Mouse (Mus musculus) T-helper 1 cell (primary cell): ENCODE results near the gene Mavs.
"Not testable (repeated sequence)": the region's sequence is repeated elsewhere in the genome, so short reads cannot be mapped to it uniquely, and the experiment has no call there.

ENCODE experiments used
- in situ Hi-C: fragments of 300-600 bp; cut with MboI, MseI; formaldehyde crosslinking; loops from one replicate; pipeline ENCODE4 v1.15.1; 2025; ENCODE audit warnings: high pct_unique_total_duplicates

The Mavs gene

GRCm38 (mm10) chr2:131211026-131211615 lies 22.7 kb upstream of the Mavs start:
- in situ Hi-C loops: no loop called here

DNA sequence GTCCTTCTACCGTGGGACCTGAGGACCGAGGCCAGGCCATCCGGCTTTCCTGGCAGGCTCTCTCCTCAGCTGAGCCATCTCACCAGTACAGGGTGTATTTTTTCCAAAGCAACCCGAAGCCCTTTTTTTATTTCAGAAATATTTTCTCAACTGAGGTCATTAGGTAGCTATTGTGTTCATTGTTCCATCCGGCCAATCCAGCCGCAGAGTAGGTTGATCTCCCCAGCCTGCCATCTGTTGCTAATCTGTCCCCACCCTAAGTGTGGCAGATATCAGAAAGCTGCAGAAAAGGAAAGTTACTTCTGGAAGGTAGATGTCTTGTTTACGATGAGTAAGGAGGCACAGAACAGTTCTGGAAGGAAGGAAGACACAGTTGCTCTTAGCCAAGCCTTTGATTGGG lies 20.1 kb upstream of the Mavs start:
- in situ Hi-C loops: no loop called here

DNA sequence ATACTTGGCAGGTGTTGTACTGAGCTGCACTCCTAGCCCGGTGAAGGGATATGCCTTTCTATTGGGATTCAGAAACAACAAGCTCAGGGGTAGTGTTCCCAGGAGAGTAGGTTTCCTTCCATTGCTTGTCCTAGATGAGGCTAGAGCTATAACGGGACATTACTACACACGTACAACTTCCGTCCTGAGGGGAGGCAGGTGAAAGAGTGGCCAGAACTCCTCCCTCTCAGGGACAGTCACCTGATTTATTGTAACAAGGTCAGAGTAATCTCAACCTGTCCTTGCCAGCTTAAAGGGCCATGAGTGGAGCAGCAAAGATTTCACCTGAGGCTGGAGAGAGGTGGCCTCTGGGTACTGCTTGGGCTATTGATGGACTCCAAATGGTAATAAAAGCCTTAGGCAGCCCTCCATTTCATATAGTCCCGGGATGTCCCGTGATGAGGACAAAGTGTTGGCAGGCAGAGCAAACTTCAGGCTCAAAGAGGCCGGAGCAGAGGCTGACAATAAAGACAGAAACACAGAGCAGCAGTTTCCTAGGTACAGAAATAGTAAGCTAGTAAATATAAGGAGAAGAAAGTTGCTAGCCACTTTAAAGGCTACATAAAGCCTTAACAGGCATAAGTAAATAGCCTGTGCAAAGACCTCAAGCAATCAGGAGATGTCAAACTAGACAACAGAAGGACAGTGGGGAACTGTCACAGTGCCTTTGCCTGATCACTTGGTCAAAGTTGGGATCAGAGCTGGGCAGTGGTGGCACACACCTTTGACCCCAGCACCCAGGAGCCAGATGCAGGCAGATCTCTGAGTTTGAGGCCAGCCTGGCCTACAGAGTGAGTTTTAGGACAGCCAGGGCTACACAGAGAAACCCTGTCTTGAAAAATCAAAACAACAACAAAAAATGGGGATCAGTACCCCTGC lies 17.7 kb upstream of the Mavs start:
- in situ Hi-C loops: no loop called here

DNA sequence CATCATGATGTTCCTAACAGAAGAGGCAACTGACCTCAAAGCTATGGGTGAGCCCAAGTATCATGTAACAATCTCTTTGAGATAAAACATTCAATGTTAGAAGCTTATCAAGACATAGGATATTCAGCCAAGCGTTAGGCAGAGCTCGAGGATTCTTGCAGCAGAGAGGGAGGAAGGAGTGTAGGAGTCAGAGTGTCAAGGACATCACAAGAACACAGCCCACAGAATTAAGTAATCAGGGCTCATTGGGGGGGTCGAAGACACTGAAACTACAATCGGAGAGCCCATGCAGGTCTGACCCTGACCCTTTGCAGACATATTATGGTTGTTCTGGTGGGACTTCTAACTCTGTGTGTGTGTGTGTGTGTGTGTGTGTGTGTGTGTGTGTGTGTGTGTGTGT lies 13.8 kb upstream of the Mavs start:
- in situ Hi-C loops: no loop called here

DNA sequence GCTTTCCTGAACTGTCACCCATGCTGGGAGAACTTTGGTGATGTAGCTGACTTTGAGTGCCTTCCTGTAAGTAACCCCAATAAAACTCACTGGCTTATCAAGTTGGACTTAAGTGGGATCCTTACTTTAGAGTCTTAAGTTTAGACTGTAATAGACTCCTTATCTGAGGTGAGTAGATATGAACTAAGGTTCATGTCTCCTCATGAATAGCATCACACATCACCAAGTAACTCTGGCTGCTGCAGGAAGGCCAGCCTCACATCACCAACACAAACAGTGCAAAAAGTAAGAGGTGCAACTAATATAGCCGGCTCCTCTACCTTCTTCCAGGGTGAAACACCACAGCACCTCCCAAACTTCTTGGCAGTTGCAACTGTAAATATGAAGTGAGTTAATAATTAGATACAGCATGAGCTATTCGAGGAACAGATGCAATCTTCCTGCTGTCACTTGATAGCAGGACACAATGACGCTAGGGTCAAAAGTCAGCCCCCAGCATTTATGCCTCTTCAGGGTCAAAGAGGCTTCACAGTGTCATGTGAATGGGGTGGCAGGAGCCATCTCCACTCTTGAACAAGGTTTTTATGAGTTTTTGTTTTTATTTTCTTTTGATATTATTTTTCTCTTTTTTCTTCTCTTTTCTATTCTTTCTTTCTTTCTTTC lies 11.9 kb upstream of the Mavs start:
- in situ Hi-C loops: no loop called here

DNA sequence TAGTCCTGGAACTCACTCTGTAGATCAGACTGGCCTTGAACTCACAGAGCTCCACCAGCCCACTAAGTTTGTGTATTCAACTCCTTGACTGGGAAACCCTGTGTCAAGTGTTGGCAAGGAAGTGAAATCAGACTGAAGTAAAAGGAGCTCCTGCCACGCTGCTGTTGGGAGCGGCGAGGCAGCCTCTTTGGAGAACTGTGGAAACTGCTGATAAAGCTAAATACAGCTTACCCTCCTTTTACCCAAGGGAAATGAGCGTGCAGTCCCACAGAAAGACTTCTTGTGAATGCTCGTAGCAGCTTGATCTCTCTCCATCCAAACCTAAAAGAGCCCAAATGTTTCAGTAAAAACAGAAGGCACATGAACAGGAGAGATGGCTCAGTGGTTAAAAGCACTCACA lies 11.3 kb upstream of the Mavs start:
- in situ Hi-C loops: no loop called here

DNA sequence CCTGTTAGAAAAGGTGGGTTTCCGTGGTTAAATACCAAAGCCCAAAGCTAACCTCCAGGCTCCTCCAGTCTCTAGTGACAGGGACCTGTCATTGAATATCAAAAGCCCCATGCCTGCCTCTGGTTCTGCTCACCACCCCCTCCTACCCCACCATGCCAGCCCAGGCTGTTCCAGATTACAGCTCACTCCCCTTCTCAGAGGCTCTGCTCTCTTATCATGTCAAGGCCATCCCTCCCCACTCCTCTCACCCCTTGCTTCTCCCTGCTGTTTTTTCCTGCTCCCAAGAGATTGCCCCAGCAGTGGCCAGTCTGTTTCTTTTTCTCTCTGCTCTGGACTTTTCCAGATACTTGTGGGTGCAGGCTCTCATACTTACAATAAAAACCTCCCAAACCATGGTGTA lies 10.3 kb upstream of the Mavs start:
- in situ Hi-C loops: no loop called here

DNA sequence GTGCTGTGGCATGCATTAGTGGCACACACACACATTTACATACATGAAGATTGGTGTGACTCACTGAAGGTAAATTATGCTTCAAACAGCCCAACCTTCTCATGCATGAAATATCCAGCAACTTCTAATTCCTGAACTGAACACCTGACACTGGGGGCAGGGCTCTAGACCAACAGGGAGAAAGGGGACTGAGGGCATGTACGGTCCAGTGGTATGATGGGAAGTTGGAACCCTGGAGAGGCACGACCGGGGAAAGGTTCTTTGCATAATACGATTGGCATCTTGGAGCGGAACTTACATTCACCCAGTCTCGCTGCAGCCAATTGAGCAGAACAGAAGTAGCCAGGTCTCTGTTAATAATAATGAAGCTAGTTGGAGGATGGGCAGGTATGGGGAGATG lies 8.7 kb upstream of the Mavs start:
- in situ Hi-C loops: no loop called here

DNA sequence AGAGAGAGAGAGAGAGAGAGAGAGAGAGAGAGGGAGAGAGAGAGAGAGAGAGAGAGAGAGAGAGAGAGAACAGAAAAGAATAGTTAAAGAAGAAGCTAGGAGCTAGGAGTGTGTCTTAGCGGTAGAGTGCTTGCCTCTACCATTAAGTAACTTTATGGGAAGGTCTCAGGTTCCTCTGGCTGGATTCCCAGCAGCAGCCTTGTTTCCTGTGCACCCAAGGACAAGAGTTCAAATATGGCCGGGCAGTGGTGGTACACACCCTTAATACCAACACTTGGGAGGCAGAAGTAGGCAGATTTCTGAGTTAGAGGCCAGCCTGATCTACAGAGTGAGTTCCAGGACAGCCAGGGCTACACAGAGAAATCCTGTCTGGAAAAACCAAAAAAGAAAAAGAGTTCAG lies 7.2 kb upstream of the Mavs start:
- in situ Hi-C loops: not testable (repeated sequence)

GRCm38 (mm10) chr2:131227243-131227642 lies 6.6 kb upstream of the Mavs start:
- in situ Hi-C loops: no loop called here

GRCm38 (mm10) chr2:131232558-131232957 lies 1.3 kb upstream of the Mavs start:
- in situ Hi-C loops: loop anchor here (5.0 kb wide), 1 partner anchor 135 kb away; no protein-coding TSS in a partner anchor

GRCm38 (mm10) chr2:131234127-131234650 lies 326 bp downstream of the Mavs start:
- in situ Hi-C loops: loop anchor here (5.0 kb wide), 1 partner anchor 137 kb away; no protein-coding TSS in a partner anchor

- in situ Hi-C loops: loop anchor here (5.0 kb wide), 1 partner anchor 138 kb away; no protein-coding TSS in a partner anchor
These were observed 1.2 kb downstream of the Mavs start for GRCm38 (mm10) chr2:131234970-131235635.

- in situ Hi-C loops: no loop called here
These were observed 8.3 kb downstream of the Mavs start for GRCm38 (mm10) chr2:131242180-131242579.

DNA sequence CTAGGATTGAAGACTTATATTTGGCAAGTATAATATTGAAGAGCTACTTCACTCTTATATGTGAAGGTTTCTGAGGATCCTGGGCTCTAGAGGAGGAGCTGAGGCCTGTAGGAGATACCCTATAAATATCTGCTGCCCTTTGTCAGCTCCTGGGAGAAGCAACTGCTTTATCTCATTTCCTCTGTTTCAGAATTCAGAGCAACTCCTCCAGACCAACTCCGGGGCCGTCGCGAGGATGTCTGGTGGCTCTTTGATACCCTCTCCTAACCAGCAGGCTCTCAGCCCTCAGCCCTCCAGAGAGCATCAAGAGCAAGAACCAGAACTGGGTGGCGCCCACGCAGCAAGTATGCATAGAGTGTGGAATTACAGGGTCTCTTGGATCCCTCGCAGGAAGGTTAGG lies 9.1 kb downstream of the Mavs start:
- in situ Hi-C loops: no loop called here

- in situ Hi-C loops: no loop called here
These were observed 19.9 kb downstream of the Mavs start for GRCm38 (mm10) chr2:131253681-131254328.

- in situ Hi-C loops: no loop called here
These were observed 20.5 kb downstream of the Mavs start for GRCm38 (mm10) chr2:131254329-131254713.

- in situ Hi-C loops: no loop called here
These were observed 21.9 kb downstream of the Mavs start for GRCm38 (mm10) chr2:131255738-131256137.

GRCm38 (mm10) chr2:131258693-131259092 lies 24.8 kb downstream of the Mavs start:
- in situ Hi-C loops: no loop called here

DNA sequence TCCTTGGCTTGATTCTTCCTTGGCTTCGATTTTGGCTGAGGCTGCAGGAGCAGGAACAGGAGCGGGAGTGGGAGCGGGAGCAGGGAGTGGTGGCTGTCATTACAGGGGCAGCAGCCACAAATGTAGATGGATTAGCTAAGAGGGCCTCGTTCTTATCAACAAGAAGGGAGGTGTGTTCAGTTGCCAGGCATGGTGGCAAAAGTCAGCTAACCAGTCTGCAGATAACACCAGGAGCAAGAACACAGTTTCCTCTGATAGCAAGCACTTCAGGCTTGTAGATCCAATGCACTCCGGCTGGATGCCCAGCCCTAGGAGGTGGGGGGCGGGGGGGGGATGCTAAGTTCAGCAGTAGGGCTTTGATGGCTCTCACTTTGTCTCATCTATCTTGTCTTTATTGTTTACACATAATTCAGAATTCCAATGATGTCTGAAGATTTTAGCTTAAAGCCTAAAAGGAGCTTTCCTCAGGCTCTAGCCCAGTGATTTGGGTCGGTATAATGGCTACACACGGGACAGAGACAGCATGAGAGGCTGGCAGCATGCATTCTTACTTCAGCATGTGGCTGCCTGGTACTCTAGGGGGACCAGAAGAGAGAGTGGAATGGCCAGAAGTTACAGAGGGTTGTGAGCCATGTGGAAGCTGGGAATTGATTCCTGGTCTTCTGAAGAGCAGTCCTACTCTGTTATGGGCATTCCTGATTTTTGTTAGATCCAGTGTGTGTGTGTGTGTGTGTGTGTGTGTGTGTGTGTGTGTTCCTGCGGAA lies 26.9 kb downstream of the Mavs start:
- in situ Hi-C loops: no loop called here
